Mouse (Mus musculus): ENCODE measurements around the gene Farp1.

DNA sequence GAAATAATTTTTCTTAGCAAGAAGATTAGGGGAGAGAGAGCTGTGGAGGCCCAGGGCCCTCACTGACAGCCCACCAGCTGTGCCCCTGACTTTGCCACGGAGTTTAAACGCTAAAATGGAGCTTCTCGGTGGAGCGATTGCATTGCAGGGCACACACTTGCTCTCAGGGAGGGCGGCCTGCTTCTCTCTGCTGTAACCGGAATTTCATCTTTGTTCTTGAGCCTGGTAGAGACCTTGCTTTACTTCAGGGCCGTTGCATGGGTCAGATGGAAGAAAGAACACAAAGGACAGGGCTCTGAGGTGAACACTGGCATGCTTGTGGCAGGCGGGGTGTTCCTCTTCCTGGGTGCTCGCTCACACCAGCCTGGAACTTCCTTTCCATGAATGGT is 74.1 kb downstream of the Farp1 start:
- TF ChIP-seq CTCF (IDR thresholded peaks at IDR 0.05) (no peak), POLR2A (IDR thresholded peaks at IDR 0.05; ENCODE audit: insufficient read depth, low read depth, low read length) (no peak)

All from heart, adult 2 months (tissue).